Mouse (Mus musculus): ENCODE measurements around the gene Washc1.
"Not testable (repeated sequence)": the region's sequence is repeated elsewhere in the genome, so short reads cannot be mapped to it uniquely, and the experiment has no call there.

The Washc1 gene

GRCm38 (mm10) chr17:66112166-66112565 is 821 bp downstream of the Washc1 start:
- no peak for DNase-seq (ENCODE audit: low read depth, low spot score)

GRCm38 (mm10) chr17:66118991-66119390 is 7.6 kb downstream of the Washc1 start:
- DNase-seq (ENCODE audit: low read depth, low spot score): no peak

- no peak for DNase-seq (ENCODE audit: low read depth, low spot score)
Observed at GRCm38 (mm10) chr17:66120701-66121100, 9.4 kb downstream of the Washc1 start.

- peak; percentile 91 for DNase-seq (ENCODE audit: low read depth, low spot score)
Observed at GRCm38 (mm10) chr17:66123066-66123815, 11.9 kb downstream of the Washc1 start, which contains the start of gene Ddx11. TSS of gene Ddx11 (plus strand) at chr17:66123520.

GRCm38 (mm10) chr17:66123816-66124610 is 12.7 kb downstream of the Washc1 start:
- peak; percentile 10 for DNase-seq (ENCODE audit: low read depth, low spot score)

GRCm38 (mm10) chr17:66125211-66125610 is 13.9 kb downstream of the Washc1 start:
- DNase-seq (ENCODE audit: low read depth, low spot score): peak; percentile 7

GRCm38 (mm10) chr17:66130371-66130770 is 19.0 kb downstream of the Washc1 start:
- DNase-seq (ENCODE audit: low read depth, low spot score): no peak

GRCm38 (mm10) chr17:66131212-66131611 is 19.9 kb downstream of the Washc1 start:
- peak; percentile 9 for DNase-seq (ENCODE audit: low read depth, low spot score)

GRCm38 (mm10) chr17:66152706-66153662 is 41.6 kb downstream of the Washc1 start:
- DNase-seq (ENCODE audit: low read depth, low spot score): not testable (repeated sequence)

GRCm38 (mm10) chr17:66153735-66154423 is 42.5 kb downstream of the Washc1 start:
- not testable (repeated sequence) for DNase-seq (ENCODE audit: low read depth, low spot score)

- no peak for DNase-seq (ENCODE audit: low read depth, low spot score)
Observed at GRCm38 (mm10) chr17:66154876-66155275, 43.5 kb downstream of the Washc1 start.

GRCm38 (mm10) chr17:66158271-66158670 is 46.9 kb downstream of the Washc1 start:
- no peak for DNase-seq (ENCODE audit: low read depth, low spot score)

GRCm38 (mm10) chr17:66167141-66167540 is 55.8 kb downstream of the Washc1 start:
- not testable (repeated sequence) for DNase-seq (ENCODE audit: low read depth, low spot score)

Measured in forelimb bud, embryonic 11.5 days (tissue).